Mouse (Mus musculus): ENCODE results near the gene Klhl26.

The Klhl26 gene

GRCm38 (mm10) chr8:70501820-70502529 is 25.2 kb upstream of the Klhl26 start:
- DNase-seq (ENCODE audit: low read depth, low spot score) = no peak

- peak; percentile 76 for DNase-seq (ENCODE audit: low read depth, low spot score)
Observed at GRCm38 (mm10) chr8:70500386-70501301, 23.9 kb upstream of the Klhl26 start.

GRCm38 (mm10) chr8:70495771-70496062 is 18.9 kb upstream of the Klhl26 start:
- no peak for DNase-seq (ENCODE audit: low read depth, low spot score)

- no peak for DNase-seq (ENCODE audit: low read depth, low spot score)
Observed at GRCm38 (mm10) chr8:70495001-70495770, 18.4 kb upstream of the Klhl26 start.

DNA sequence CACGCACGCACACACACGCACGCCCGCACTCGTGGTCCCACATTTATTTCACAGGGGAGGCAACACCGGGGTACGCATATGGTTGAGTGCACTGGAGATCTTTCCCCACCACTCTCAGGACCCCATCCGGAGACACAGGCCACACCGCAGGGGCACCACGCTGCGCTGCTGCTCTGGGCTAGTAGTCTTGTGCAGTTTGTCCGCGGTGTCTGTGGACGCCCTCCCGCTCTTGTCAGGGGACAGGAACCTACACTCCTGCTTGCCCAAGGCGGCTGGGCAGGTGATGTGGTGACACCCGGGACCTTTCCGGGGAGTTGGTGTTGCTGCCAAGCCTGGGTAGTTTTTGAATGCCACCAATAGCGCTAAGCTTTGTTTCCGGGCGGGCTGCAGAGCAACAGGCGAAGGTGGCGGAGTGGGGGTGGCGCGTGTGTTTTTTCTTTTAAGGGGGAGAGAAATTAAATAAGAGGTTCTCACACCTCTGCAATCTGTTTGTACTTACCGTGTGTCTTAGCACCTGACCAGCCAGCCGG is 17.7 kb upstream of the Klhl26 start:
- DNase-seq (ENCODE audit: low read depth, low spot score) = no peak

- DNase-seq (ENCODE audit: low read depth, low spot score) = no peak
Observed at GRCm38 (mm10) chr8:70493692-70494415, 17.1 kb upstream of the Klhl26 start.

DNA sequence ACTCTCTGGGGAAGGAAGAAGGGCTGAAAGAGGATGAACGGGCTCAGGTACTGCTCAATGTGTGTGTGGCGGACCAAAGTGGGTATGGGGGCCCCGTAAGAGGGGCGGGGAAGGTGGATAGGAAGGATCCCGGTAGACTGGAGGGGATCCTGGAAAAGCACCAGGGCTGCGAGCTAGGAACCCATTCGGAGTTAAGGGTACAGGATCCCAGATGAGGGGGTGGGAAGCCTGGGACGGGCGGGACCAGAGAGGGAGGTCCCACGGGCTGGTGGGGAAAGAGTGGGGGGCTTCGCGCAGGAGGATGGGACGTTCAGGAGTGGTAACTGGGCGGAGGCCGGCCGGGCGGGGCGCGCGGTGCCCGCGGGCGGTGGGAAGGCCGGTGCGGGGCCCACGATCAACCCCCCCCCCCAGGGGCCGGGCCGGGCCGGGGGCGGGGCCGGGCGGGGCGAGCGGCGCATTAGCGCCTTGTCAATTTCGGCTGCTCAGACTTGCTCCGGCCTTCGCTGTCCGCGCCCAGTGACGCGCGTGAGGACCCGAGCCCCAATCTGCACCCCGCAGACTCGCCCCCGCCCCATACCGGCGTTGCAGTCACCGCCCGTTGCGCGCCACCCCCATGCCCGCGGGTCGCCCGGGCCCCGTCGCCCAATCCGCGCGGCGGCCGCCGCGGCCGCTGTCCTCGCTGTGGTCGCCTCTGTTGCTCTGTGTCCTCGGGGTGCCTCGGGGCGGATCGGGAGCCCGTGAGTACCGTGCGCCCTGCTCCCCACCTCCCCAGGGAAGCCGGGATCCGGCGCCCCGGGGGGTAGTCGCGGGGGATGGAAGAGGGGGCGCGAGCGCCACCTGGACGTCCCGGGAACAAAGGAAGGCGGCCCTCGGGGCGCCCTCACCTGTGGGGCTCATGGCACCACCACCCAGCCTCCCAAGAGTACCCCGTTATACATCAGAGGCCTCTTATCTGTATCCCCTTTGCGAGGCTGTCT is 16.2 kb upstream of the Klhl26 start, which contains the start of gene Crlf1:
TSS of gene Crlf1 (plus strand) at position 495 of the 977 bp plus-strand sequence.
- no peak for DNase-seq (ENCODE audit: low read depth, low spot score)

DNA sequence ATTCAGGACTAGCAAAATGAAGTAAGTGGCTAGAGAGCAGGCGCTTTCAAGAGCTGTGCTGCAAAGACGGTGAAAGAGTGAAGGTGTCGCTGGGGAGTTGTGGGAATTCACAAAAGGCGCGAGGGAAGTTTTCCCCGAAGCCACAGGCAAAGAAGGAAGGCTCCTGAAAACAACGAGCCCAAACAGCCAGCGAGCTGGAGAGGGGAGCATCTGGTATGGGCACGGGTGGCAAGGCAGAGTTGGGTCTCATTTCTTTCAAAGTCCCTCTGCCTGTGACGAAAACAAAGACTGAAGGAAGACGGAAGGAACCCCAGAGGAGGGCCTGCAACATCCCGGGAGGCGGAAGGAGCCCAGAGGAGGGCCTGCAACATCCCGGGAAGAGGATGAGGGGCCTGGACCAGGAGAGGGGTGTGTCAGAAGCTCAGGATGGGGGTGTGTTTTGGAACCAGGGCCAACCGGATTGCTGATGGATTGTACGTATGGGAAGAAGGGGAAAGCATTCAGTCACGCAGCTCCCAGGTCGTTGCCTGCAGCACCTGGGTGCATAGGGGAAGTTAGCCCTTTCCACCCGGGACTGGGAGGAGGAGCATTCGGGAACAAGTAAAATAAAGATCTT is 14.2 kb upstream of the Klhl26 start:
- DNase-seq (ENCODE audit: low read depth, low spot score) = no peak

DNA sequence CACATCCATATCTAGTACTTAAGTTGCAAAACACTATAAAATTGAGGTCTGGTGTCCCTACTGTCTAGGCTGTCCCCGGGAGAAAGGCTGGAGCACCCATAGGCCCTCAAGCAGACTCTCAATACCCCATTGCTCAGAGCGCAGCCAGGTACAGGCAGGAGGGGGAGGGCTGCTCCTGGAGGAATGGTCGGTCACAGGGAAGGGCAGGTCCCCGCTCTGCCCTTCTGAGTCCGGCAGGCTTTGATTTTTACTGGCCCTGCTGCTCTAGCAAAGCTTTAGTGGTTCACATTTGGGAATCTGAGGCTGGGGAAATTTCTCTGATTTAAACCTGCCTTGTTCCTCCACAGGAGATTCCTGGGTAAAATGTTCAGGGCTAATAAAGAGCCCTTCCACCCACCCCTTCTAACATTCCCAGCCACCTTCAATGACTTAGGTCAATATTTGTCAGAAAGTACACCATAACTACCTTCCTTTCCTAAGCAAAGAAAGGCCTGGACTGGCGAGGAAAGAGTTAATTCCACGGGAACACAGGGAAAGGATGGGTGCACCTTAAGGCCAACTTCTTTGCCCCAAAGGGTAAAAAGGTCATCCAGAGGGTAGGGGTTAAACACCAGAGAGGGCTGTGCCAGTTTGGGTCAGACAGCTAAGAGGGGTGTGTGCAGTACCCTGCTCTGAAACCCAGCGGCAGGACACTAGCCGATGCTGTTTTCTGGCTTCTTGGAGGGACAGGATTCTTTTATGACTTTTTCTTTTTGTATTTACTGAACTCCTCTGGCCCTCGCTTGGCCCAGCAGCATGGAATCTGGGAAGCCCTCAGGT is 13.5 kb upstream of the Klhl26 start:
- no peak for DNase-seq (ENCODE audit: low read depth, low spot score)

- no peak for DNase-seq (ENCODE audit: low read depth, low spot score)
Observed at GRCm38 (mm10) chr8:70489576-70489975, 12.8 kb upstream of the Klhl26 start.

- no peak for DNase-seq (ENCODE audit: low read depth, low spot score)
Observed at GRCm38 (mm10) chr8:70488931-70489470, 12.2 kb upstream of the Klhl26 start.

- peak; percentile 50 for DNase-seq (ENCODE audit: low read depth, low spot score)
Observed at GRCm38 (mm10) chr8:70487993-70488796, 11.4 kb upstream of the Klhl26 start.

DNA sequence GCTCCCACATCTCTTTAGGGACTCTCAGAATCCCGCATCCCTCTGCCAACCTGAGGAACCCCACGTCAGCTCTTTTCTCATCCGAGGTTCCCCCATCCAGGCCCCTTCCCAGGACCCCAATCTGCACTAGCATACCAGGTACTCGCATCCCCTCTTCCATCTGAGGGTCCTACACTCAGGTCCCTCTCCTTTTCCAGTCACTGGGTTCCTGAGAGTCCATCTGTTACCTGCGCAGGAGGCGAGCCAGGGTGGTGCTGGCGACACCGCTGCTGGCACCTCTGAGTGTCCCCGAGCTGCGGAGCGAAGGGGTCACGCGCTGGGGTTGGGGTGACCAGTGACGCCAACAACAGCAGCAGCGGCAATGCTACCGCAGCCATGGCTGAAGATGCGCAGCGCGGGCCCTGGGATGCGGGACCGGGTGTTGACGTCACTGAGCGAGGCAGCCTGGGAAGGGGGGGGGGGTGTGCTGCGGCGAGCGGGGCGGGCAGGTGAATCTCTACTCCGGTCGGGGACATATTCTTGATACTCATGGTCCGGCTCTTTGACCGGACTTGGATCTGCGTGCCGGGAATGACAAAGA is 10.3 kb upstream of the Klhl26 start, which contains the start of gene Tmem59l:
TSS of gene Tmem59l (minus strand) at position 418 of the 580 bp plus-strand sequence.
- no peak for DNase-seq (ENCODE audit: low read depth, low spot score)

DNA sequence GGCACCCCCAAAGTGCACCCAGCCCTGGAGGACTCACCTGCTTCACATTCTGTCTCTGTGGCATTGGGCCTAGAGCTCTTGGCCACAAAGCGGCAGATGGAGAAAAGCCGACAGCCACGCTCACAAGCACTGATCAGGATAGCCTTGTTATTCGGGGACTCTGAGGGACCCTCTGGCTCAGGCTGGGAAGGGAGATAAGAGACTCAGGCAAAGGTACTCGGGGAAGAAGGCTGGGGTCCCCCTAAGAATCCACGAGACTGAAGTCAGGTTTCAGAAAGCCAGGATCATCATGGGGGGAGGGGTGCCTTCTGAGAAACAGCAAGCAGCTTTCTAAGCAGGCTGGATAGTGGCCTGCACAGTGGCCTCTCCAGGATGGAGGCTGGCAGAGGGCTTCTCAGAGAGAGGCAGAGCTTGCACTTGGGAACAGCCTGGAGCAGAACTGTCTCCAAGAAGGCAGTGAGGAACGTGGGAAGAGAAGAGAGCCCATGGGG is 9.5 kb upstream of the Klhl26 start:
- DNase-seq (ENCODE audit: low read depth, low spot score) = no peak

GRCm38 (mm10) chr8:70482943-70483342 is 6.2 kb upstream of the Klhl26 start:
- DNase-seq (ENCODE audit: low read depth, low spot score) = no peak

GRCm38 (mm10) chr8:70481908-70482307 is 5.1 kb upstream of the Klhl26 start:
- no peak for DNase-seq (ENCODE audit: low read depth, low spot score)
